Mouse (Mus musculus) kidney, adult 2 months (tissue): ENCODE data around the gene Tbxas1.

Source experiments
- CTCF ChIP-seq: fragments of 200-500 bp; conservative IDR thresholded peaks from 2 replicates; pipeline ENCODE4 v1.5.1; 2011; ENCODE audit warnings: low read depth, mild to moderate bottlenecking, control low read depth, low read length, moderate library complexity, mixed read lengths; ENCODE audit not compliant: insufficient read depth, insufficient read length
- POLR2A ChIP-seq: fragments of 200-500 bp; IDR thresholded peaks from one replicate; pipeline ENCODE4 v1.6.1; 2011; ENCODE audit warnings: low read depth, low read length, control low read depth

GRCm38 (mm10) chr6:38921810-38922116 is 46.6 kb downstream of the Tbxas1 start:
- TF ChIP-seq CTCF (no peak), POLR2A (no peak)
